In the genomic region with DNA sequence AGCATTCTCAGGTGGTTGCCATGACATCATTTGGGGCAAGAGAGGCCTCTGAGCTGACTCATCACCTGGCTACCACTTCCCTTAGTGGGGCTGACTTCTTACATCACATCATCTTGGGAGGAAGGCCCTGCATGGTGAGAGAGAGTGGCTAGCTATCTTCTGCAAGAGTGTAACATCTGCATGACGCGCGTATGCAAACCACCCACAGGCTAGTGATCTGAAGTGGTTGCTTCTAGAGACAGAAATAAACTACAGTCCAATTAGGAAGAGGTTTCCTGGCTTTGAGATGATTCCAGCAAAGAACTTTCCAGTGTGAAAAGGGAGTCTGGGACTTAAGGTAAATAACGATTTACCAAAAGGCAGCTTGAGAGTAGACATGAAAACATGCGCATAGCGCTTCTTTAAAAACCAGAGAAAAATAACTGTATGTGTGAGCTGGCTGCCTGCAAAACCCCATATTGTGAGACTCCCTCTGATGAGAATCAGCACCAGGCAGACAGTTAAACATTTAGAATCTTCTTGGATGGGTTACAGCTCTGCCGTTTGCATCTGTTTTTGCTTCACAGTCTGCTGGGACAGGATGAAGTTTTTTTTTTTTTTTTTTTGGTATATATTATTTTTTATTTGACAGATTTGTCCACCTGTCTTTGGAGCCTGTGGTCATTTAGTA, we compare ENCODE assay signal across 12 mouse cellular contexts.
DNase-seq lines count a peak whose midpoint lies in the region; ATAC-seq lines count a peak whose summit lies in the region.
"Had no signal": no experiment of that assay in that cellular context is flagged by ENCODE, and none has a peak within 500 bp of the region (broad histone marks: within the 10 kb centered on the region; RNA-seq: fewer than 3 reads in every experiment).

No protein-coding gene starts in this region.

- H3K9me3 ChIP-seq in forebrain, embryonic 15.5 days, result no peaks in the 10 kb centered on the region
- no peaks in the 10 kb centered on the region; the same call in 1 of the 2 replicates for H3K9me3 ChIP-seq in forebrain, embryonic 11.5 days (ENCODE audit: control insufficient read depth, low read length)

- H3K36me3 ChIP-seq in forebrain, embryonic 15.5 days, result no peaks in the 10 kb centered on the region
- H3K36me3 ChIP-seq in forebrain, embryonic 11.5 days (ENCODE audit: control insufficient read depth, insufficient read depth, low read length), result no peaks in the 10 kb centered on the region
- H3K36me3 ChIP-seq: liver, embryonic 12.5 days had no signal

- H3K27me3 ChIP-seq in forebrain, embryonic 15.5 days, result no peaks in the 10 kb centered on the region
- H3K27me3 ChIP-seq in forebrain, embryonic 11.5 days (ENCODE audit: control insufficient read depth, insufficient read depth, low read length), result no peaks in the 10 kb centered on the region
- H3K27me3 ChIP-seq: liver, embryonic 12.5 days had no signal

- 76% methylated on average over 7 of the region's 7 CpGs for WGBS in forebrain, embryonic 15.5 days
- WGBS in forebrain, embryonic 11.5 days, result 95% methylated on average over 7 of the region's 7 CpGs

- H3K4me2 ChIP-seq in forebrain, embryonic 15.5 days (replicated peaks), result no peak overlapping the region
- H3K4me2 ChIP-seq in forebrain, embryonic 11.5 days (ENCODE audit: low read depth, low read length, severe bottlenecking), result no peak overlapping the region
- H3K4me2 ChIP-seq: liver, embryonic 12.5 days had no signal

- no peak overlapping the region for H3K4me3 ChIP-seq in forebrain, embryonic 15.5 days
- H3K4me3 ChIP-seq in forebrain, embryonic 11.5 days (ENCODE audit: low read depth, low read length), result no peak overlapping the region
- H3K4me3 ChIP-seq: liver, embryonic 12.5 days had no signal

- no peak overlapping the region for H3K9ac ChIP-seq in forebrain, embryonic 15.5 days (replicated peaks)
- H3K9ac ChIP-seq in forebrain, embryonic 11.5 days (ENCODE audit: low read length), result no peak overlapping the region
- H3K9ac ChIP-seq: liver, embryonic 12.5 days had no signal

- no peak for ATAC-seq in forebrain, embryonic 15.5 days (replicated peaks)
- no peak for ATAC-seq in forebrain, embryonic 11.5 days (replicated peaks; ENCODE audit: low FRiP score)
- no peak for ATAC-seq in granulocyte monocyte progenitor cell, adult 5-6 weeks (replicated peaks; ENCODE audit: poor library complexity, severe bottlenecking)
- ATAC-seq: liver, embryonic 12.5 days had no signal

- H3K4me1 ChIP-seq in forebrain, embryonic 15.5 days, result peaks cover 10% of the 10 kb centered on the region
- peaks cover 2% of the 10 kb centered on the region; the same call in 1 of the 2 replicates for H3K4me1 ChIP-seq in forebrain, embryonic 11.5 days (replicated peaks; ENCODE audit: control insufficient read depth, insufficient read depth, low read length)
- H3K4me1 ChIP-seq: liver, embryonic 12.5 days had no signal

- DNase-seq in forebrain, embryonic 11.5 days (ENCODE audit: low spot score), result no peak
- DNase-seq in right cerebral cortex, adult 18-20 months, result peak; percentile 59
- no peak for DNase-seq in right cerebral cortex, postnatal 14 days
- DNase-seq in layer of hippocampus, adult 9-10 months (ENCODE audit: low spot score), result peak; percentile 31
- DNase-seq in telencephalon, adult 2 months (ENCODE audit: low read depth, low spot score), result peak; percentile 81
- DNase-seq in urinary bladder, adult 2 months (ENCODE audit: low spot score), result no peak
- DNase-seq: embryo, embryonic 11 days; gastrocnemius, postnatal 10 days had no signal

- peak overlapping the region; percentile 42; the same call in 1 of the 2 replicates for H3K27ac ChIP-seq in forebrain, embryonic 15.5 days (replicated peaks)
- H3K27ac ChIP-seq in forebrain, embryonic 11.5 days (ENCODE audit: low read depth, low read length), result no peak overlapping the region
- H3K27ac ChIP-seq: liver, embryonic 12.5 days; macrophage had no signal

Comparison
In these comparisons a context has a peak if more than half of its experiments do, and no peak if none do; other contexts are left out.
1. DNase-seq: peak in right cerebral cortex, adult 18-20 months (single experiment), layer of hippocampus, adult 9-10 months (single experiment) and telencephalon, adult 2 months (single experiment); none in forebrain, embryonic 11.5 days (single experiment), right cerebral cortex, postnatal 14 days (single experiment) and urinary bladder, adult 2 months (single experiment).